Mouse (Mus musculus) G1E (cell line): Measurements from ENCODE around the gene Galnt2.

ENCODE experiments used
- CTCF ChIP-seq: IDR thresholded peaks from 2 replicates; pipeline ENCODE4 v1.5.1; 2012; ENCODE audit warnings: low read depth, low read length, inconsistent platforms, mixed read lengths
- GATA1 ChIP-seq: IDR thresholded peaks from 2 replicates; pipeline ENCODE4 v1.6.1; 2012; ENCODE audit warnings: borderline replicate concordance, low read length, inconsistent platforms, mixed read lengths
- GATA2 ChIP-seq: IDR thresholded peaks from 2 replicates; pipeline ENCODE4 v1.6.1; 2012; ENCODE audit warnings: low read depth, low read length, inconsistent platforms, borderline replicate concordance
- POLR2AphosphoS5 ChIP-seq: IDR thresholded peaks from 2 replicates; pipeline ENCODE4 v1.6.1; 2012; ENCODE audit warnings: low read depth, low read length, inconsistent platforms; ENCODE audit not compliant: insufficient replicate concordance
- TAL1 ChIP-seq: conservative IDR thresholded peaks from 2 replicates; pipeline ENCODE4 v1.6.1; 2012; ENCODE audit warnings: low read depth, low read length, inconsistent platforms, mixed read lengths

- TF ChIP-seq CTCF (no peak), TAL1 (no peak), GATA1 (no peak), POLR2AphosphoS5 (no peak), GATA2 (no peak)
Observed at GRCm38 (mm10) chr8:124311723-124312122, 80.5 kb downstream of the Galnt2 start.
